Mouse (Mus musculus): ENCODE results near the gene Irf3.

- no peak for TF ChIP-seq CTCF (IDR thresholded peaks at IDR 0.05; ENCODE audit: borderline replicate concordance, control insufficient read depth, extremely low read depth, insufficient read depth, low read length, poor library complexity)
- no peak for TF ChIP-seq POLR2A (IDR thresholded peaks at IDR 0.05; ENCODE audit: control insufficient read depth, extremely low read depth, insufficient read depth, low read length, poor library complexity)
Observed at GRCm38 (mm10) chr7:45040851-45041250, 43.4 kb downstream of the Irf3 start.

All from thymus, adult 2 months (tissue).